Mouse (Mus musculus) gastrocnemius, postnatal 25 days (tissue): ENCODE results near the gene Zbtb33. TPM values are rescaled to one million over a fixed set of nuclear protein-coding genes. Genes with fewer than 3 reads are reported as not detected.

Source experiments
- microRNA-seq, 2 experiments: library from miRNA; unstranded; fragments of <30 nt; microRNA quantifications; one replicate each; pipeline ENCODE4 v1.2.0; 2021; ENCODE audit warnings: borderline replicate concordance in 2 of 2
- total RNA-seq, 2 experiments: library from RNA; stranded (reverse); gene quantifications; 1 replicate in 1 of 2; 2 replicates in 1 of 2; pipeline ENCODE4 v1.2.3; 2021

The Zbtb33 gene
- total RNA-seq, 2 experiments from 2014 or later: 6.1 to 6.2 TPM

Small RNA genes lying within 50 kb of the gene (microRNA-seq; reads per million reads assigned to microRNA genes)
- 0 reads per million in 2 experiments for gene Mir3110

Other genes with a start within 250 kb of the Zbtb33 start
- gene Btg1-ps1, start 171.0 kb upstream of the Zbtb33 start, total RNA-seq: not detected
- not detected for gene Btg1-ps2, start 146.7 kb upstream of the Zbtb33 start, total RNA-seq
- gene Rhox10, start 123.3 kb upstream of the Zbtb33 start, total RNA-seq: not detected
- gene Rhox11, start 104.7 kb upstream of the Zbtb33 start, total RNA-seq: not detected
- not detected for gene Rhox12, start 78.9 kb upstream of the Zbtb33 start, total RNA-seq
- gene Rhox13, start 68.6 kb upstream of the Zbtb33 start, total RNA-seq: not detected
- gene Tmem255a, start 62.6 kb downstream of the Zbtb33 start, total RNA-seq: under 1 TPM; 0.49 to 0.75 TPM
- 10 to 100 TPM in 1 of 2 experiments, 1 to 10 TPM in 1; 7.3 to 10.9 TPM for gene Atp1b4, start 126.4 kb downstream of the Zbtb33 start, total RNA-seq